Mouse (Mus musculus) heart, postnatal 0 days (tissue): ENCODE measurements around the gene Gp6.

Experiments used
- CTCF ChIP-seq: IDR thresholded peaks from 2 replicates; pipeline ENCODE4 v1.5.1; 2016; ENCODE audit warnings: antibody characterized with exemption, control low read depth, low read depth
- EP300 ChIP-seq: IDR thresholded peaks from 2 replicates; pipeline ENCODE4 v1.6.1; 2016; ENCODE audit warnings: antibody characterized with exemption, low read depth

DNA sequence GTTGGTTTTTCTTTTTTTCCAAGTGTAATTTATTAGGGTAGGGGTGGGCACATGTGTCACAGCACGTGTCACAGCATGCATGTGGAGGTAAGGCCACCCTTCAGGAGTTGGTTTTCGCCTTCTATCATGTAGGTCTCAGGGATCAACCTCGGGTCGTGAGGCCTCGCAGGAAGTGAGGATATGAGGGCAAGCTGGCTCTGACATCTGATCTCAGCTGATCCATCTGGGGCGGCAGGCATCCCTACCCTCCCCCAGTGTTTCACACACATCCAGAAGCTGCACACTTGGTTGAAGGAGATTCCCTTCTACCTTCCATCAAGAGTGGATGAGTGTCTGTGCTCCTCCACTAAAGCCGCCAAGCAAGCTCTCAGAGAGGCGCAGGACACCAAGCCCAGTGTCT is 34.5 kb upstream of the Gp6 start:
- no peak for TF ChIP-seq CTCF
- no peak for TF ChIP-seq EP300
